Mouse (Mus musculus): ENCODE measurements around the gene Lima1.

The Lima1 gene

GRCm38 (mm10) chr15:99867654-99868053, 7.6 kb downstream of the Lima1 start:
- DNase-seq (ENCODE audit: extremely low read depth, low read depth, low spot score), result no peak

DNA sequence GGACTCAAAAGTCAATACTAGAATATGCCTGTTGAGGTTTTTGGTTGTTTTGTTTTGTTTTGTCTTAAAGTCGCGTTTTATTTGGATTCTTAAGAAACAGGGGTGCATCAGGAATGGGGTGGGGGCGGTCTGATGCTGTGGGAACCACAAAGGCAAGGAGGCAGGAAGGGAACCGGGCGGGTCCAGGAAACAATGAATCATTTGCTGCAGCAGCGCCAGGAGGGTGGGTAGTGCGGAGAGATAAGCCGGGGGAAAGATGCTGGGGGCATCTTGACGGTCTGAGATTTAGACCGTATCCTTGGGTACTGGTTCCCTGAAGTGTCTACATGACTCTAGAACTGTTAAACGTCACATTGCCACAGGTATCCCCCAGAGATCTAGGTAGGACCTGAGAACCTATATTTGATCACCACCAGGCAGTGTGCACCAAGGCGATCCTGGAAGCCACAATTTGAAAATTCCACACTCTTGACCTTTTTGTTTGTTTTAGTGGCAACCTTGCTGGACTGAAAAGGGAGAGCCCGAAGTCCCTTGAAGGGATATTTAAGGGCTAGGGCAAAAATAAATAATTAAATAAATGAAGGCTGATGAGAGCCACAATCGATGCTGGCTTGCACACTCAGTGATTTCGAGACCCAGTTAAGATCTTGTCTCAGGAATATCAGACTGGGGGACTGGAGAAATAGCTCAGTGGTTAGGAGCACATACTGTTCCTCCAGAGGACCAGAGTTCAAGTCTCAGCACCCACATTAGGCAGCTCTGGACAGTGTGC, 8.6 kb downstream of the Lima1 start:
- no peak for DNase-seq (ENCODE audit: extremely low read depth, low read depth, low spot score)

- peak; percentile 93 for DNase-seq (ENCODE audit: extremely low read depth, low read depth, low spot score)
Measured at GRCm38 (mm10) chr15:99865942-99866341, 9.3 kb downstream of the Lima1 start.

- DNase-seq (ENCODE audit: extremely low read depth, low read depth, low spot score), result no peak
Measured at GRCm38 (mm10) chr15:99865494-99865941, 9.7 kb downstream of the Lima1 start.

- no peak for DNase-seq (ENCODE audit: extremely low read depth, low read depth, low spot score)
Measured at GRCm38 (mm10) chr15:99865046-99865445, 10.2 kb downstream of the Lima1 start.

DNA sequence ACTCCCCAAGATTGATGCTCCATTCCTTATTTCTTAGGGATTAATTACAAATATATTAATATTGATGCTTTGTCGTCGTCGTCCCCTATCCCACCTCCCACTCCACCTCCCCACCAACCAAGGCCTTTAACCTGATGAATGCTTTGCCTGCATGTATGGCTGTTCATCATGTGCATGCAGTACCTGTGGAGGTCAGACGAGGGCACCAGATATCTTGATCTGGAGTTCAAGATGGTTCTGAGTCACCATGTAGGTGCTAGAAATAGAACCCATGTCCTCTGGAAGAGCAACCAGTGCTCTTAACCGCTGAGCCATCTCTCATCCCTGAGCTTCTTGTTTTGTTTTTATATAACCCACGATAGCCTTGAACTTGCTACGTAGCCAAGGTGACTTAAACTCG, 11.5 kb downstream of the Lima1 start:
- no peak for DNase-seq (ENCODE audit: extremely low read depth, low read depth, low spot score)

GRCm38 (mm10) chr15:99863358-99863757, 11.9 kb downstream of the Lima1 start:
- DNase-seq (ENCODE audit: extremely low read depth, low read depth, low spot score), result no peak

GRCm38 (mm10) chr15:99862473-99862872, 12.8 kb downstream of the Lima1 start:
- no peak for DNase-seq (ENCODE audit: extremely low read depth, low read depth, low spot score)

DNA sequence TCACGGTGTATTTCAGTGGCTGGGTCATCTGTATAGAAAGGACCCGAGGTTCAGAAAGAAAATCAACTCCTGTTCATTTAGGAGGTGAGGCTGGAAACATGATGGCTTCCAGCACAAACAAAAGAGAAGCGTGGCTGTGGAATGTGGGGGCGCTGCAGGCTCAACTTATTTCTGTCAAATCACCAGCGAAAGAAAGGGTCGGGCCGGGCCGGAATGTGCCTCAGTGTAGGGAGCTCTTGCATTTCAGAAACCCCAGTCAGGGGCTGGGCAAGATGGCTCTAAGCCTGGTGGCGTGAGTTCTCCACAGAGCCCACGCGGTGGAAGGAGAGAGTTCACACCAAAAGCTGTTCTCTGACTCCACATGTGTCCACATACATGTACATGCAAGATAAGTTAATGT, 13.3 kb downstream of the Lima1 start:
- no peak for DNase-seq (ENCODE audit: extremely low read depth, low read depth, low spot score)

DNA sequence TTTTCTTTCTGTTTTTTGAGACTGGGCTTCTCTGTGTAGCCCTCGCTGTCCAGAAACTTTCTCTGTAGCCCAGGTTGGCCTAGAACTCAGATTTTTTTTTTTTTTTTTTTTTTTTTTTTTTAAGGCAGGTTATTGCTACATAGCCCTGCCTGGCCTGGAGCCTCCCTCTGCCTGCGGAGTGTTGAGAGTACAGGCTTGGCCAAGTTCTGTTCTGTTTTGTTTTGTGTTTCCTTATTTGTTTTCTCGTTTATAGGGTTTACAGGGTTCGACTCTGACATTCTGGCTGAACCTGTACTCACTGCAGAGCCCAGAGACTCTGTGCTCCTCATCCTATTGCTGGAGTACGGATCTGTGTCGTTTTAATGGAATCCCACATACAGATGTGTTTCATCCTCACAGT, 13.7 kb downstream of the Lima1 start:
- no peak for DNase-seq (ENCODE audit: extremely low read depth, low read depth, low spot score)

DNA sequence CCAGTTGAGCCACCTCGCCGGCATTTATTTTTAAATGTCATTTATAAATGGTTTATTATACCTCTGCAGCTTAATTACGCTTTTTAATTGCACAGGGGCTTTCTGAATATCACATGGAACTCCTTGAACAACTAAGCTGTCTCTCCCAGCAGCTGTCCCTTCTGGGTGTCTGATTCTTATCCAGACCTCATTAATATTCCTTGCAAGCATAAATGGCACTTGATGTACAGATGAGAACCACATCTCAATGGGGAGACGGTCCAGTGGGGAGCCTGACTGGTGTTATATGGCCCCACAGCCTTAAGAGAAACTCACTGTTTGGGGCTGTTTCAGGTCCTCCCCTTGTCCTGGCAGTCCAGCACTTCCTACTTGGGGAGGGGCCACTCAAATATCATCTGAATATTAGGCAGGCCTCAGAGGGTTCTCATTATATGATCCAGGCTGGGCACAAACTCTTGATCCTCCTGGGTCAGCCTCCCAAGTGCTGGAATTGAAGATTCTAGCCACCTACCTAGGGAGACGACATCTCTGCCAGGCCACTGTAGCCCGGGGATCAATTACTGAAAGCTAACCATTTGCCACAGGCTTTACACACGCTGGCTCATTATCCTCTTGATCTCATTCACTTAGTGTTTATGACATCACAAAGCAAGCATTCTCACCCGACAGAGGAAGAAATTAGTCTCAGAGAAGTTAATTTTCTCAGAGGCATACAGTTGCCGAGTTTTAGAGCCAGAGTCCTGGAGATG, 15.4 kb downstream of the Lima1 start:
- no peak for DNase-seq (ENCODE audit: extremely low read depth, low read depth, low spot score)

DNA sequence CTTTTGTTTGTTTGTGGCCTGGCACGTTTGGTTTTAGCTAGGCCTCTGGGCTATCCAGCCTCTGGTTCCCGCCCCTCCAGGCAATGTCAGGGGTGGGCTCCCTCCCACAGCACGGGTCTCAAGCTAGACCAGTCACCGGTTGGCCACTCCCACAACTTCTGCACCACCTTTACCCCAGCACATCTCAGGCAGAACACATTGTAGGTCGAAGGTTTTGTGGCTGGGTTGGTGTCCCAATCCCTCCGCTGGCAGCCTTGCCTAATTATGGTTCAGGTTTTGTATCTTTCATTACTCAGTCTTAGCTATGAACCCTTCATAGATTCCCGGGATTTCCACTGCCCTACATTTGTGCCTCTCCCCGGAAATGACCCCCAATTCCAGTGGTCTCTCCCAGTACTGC, 17.8 kb downstream of the Lima1 start:
- no peak for DNase-seq (ENCODE audit: extremely low read depth, low read depth, low spot score)

- DNase-seq (ENCODE audit: extremely low read depth, low read depth, low spot score), result peak; percentile 98
Measured at GRCm38 (mm10) chr15:99855119-99855518, 20.1 kb downstream of the Lima1 start.

GRCm38 (mm10) chr15:99852606-99853237, 22.5 kb downstream of the Lima1 start:
- DNase-seq (ENCODE audit: extremely low read depth, low read depth, low spot score), result no peak

GRCm38 (mm10) chr15:99850265-99850664, 25.0 kb downstream of the Lima1 start:
- DNase-seq (ENCODE audit: extremely low read depth, low read depth, low spot score), result no peak

DNA sequence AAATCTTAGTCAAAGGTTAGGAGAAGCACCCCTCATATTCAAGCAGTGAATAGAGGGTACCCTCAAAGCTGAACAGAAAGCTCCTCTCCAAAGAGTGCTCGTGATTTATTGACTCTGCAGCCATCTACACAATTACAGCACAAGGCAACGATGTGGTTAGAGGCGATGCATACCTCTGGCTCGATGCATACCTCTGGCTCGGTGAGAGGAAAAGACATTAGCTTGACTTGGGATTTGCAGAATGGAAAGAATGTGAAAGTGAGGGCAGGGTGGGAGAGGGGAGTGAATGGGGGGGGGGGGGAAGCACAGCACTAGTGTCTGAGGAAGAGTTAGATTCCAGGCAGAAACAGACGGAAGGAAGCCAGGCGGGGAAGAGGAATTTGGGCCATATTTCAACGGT, 27.3 kb downstream of the Lima1 start:
- DNase-seq (ENCODE audit: extremely low read depth, low read depth, low spot score), result no peak

GRCm38 (mm10) chr15:99847207-99847881, 27.9 kb downstream of the Lima1 start:
- DNase-seq (ENCODE audit: extremely low read depth, low read depth, low spot score), result no peak

GRCm38 (mm10) chr15:99846633-99847032, 28.6 kb downstream of the Lima1 start:
- no peak for DNase-seq (ENCODE audit: extremely low read depth, low read depth, low spot score)

DNA sequence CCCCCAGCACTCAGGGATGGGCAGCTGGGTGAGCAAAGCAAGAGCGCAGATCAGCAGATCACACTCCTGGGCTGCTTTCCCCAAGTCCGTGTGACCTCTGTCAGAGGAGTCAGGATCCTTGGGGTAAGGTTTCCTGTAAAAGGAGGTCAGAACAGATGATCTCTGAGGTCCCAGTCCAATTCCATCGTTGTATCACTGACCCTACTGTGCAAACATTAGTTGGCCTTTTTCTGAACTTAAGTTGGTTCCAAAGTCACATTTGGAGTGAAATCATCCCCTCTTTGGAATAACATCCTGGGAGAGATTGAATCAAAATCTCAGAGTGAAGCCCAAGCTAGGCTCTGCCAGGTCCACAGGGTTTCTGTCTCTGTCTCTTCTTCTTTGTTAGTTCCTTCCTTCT, 31.4 kb downstream of the Lima1 start:
- DNase-seq (ENCODE audit: extremely low read depth, low read depth, low spot score), result no peak

GRCm38 (mm10) chr15:99839910-99840309, 35.3 kb downstream of the Lima1 start:
- no peak for DNase-seq (ENCODE audit: extremely low read depth, low read depth, low spot score)

GRCm38 (mm10) chr15:99839165-99839840, 36.0 kb downstream of the Lima1 start:
- DNase-seq (ENCODE audit: extremely low read depth, low read depth, low spot score), result no peak

All from fat pad, adult 2 months (tissue).